Mouse (Mus musculus): ENCODE data around the gene Spryd4. TPM values are rescaled to one million over a fixed set of nuclear protein-coding genes. Genes with fewer than 3 reads are reported as not detected.
"Not testable (repeated sequence)": the region's sequence is repeated elsewhere in the genome, so short reads cannot be mapped to it uniquely, and the experiment has no call there.

Gene Spryd4
- 10 to 100 TPM; 35.0 to 37.5 TPM for total RNA-seq (2021)
- 32.1 and 48.4 TPM in 2 replicates for polyA plus RNA-seq (2012; rRNA removed)
- long read RNA-seq, transcript Spryd4-201 (2 exons, 1,583 nt): major isoform, 36 of 36 reads
- long read RNA-seq, partial matches to known transcripts: 0 of 36 reads
- long read RNA-seq, other reads (novel, unspliced or antisense): 0 of 36 reads

- under 1% methylated on average over 30 of the region's 30 CpGs for WGBS
- Histone ChIP-seq H3K9ac (ENCODE audit: low read depth, low read length) (peak within 1 kb of the TSS; percentile 56), H3K4me1 (ENCODE audit: control insufficient read depth, insufficient read depth, low read length) (peaks cover 3% of the 10 kb centered on the region), H3K27ac (peak within 1 kb of the TSS; percentile 69), H3K36me3 (ENCODE audit: control insufficient read depth, insufficient read depth, low read length) (no peaks in the 10 kb centered on the region), H3K79me2 (replicated peaks; ENCODE audit: control insufficient read depth, insufficient read depth, low read length) (no peaks in the 10 kb centered on the region), H3K27me3 (ENCODE audit: control insufficient read depth, insufficient read depth, low read length) (no peaks in the 10 kb centered on the region; the same call in 1 of the 2 replicates), H3K4me3 (peak within 1 kb of the TSS; percentile 61)
- DNase-seq: peak; percentile 90 to 91
- peak; percentile 53 for TF ChIP-seq CTCF (IDR thresholded peaks at IDR 0.05)
- 0 out of 2 replicates have a peak, but pooled peaks have one; percentile 30 for TF ChIP-seq EP300 (IDR thresholded peaks at IDR 0.05; ENCODE audit: insufficient read depth, low read depth, low read length)
- TF ChIP-seq POLR2A (IDR thresholded peaks at IDR 0.05; ENCODE audit: insufficient read depth, low read depth, low read length): peak; percentile 88
- intact Hi-C loops (cut with DNase I): loop anchor here (2.0 kb wide), 1 partner anchor 17 kb away; the partner anchor contains the start of gene Gls2
These were observed at the start of gene Spryd4 for GRCm38 (mm10) chr10:128211390-128212108. Gene Spryd4 (minus strand): TSS chr10:128211807.

DNA sequence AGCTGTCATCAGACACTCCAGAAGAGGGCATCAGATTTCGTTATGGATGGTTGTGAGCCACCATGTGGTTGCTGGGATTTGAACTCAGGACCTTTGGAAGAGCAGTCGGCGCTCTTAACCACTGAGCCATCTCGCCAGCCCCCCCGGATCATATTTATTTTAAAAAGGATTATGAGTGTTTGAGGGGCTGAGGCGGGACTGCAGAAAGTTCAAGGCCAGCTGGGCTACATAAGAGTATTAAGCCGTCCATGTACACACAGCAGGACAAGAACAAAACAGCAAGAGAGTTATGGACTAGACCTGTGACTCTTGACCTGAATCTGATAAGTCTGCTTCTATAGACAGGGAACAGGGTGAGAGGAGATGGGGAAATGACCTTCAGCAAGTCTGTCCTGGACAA, 48.8 kb upstream of the Spryd4 start:
- H3K79me2 ChIP-seq (replicated peaks; ENCODE audit: control insufficient read depth, insufficient read depth, low read length); H3K27me3 ChIP-seq (ENCODE audit: control insufficient read depth, insufficient read depth, low read length); H3K4me1 ChIP-seq (ENCODE audit: control insufficient read depth, insufficient read depth, low read length); intact Hi-C loops (cut with DNase I); H3K27ac ChIP-seq; H3K36me3 ChIP-seq (ENCODE audit: control insufficient read depth, insufficient read depth, low read length); H3K9ac ChIP-seq (ENCODE audit: low read depth, low read length); DNase-seq; H3K4me3 ChIP-seq: not testable (repeated sequence)
- 93% methylated on average over 7 of the region's 7 CpGs for WGBS

DNA sequence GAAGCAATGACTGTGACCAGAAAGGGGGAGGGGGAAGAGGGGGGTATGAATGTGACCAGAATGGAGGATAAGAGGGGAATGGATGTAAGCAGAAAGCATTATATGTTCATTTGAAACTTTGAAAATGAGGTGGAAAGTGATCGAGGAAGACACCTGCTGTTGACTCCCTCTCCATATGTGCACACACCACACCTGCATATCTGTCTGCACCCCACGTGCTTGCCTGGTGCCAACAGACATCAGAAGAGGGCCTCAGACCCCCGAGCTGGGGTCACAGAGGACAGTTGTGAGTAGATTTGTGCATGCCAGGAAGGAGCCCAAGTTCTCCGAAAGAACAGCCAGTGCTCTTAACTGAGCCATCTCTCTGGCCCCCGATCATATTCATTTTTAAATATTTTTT, 48.3 kb upstream of the Spryd4 start:
- no peak overlapping the region for H3K27ac ChIP-seq
- no peak for DNase-seq
- intact Hi-C loops (cut with DNase I): no loop called here

GRCm38 (mm10) chr10:128258953-128259352, 47.3 kb upstream of the Spryd4 start:
- DNase-seq: peak in 1 of 2 experiments; percentile 45
- no peaks in the 10 kb centered on the region for H3K79me2 ChIP-seq (replicated peaks; ENCODE audit: control insufficient read depth, insufficient read depth, low read length)
- TF ChIP-seq EP300 (IDR thresholded peaks at IDR 0.05; ENCODE audit: insufficient read depth, low read depth, low read length) (no peak), POLR2A (IDR thresholded peaks at IDR 0.05; ENCODE audit: insufficient read depth, low read depth, low read length) (no peak), CTCF (IDR thresholded peaks at IDR 0.05) (no peak)
- no peaks in the 10 kb centered on the region for H3K27me3 ChIP-seq (ENCODE audit: control insufficient read depth, insufficient read depth, low read length)
- H3K9ac ChIP-seq (ENCODE audit: low read depth, low read length): no peak overlapping the region
- no peak overlapping the region for H3K27ac ChIP-seq
- 56% methylated on average over 4 of the region's 4 CpGs for WGBS
- H3K4me1 ChIP-seq (ENCODE audit: control insufficient read depth, insufficient read depth, low read length): no peaks in the 10 kb centered on the region
- no peak overlapping the region for H3K4me3 ChIP-seq
- intact Hi-C loops (cut with DNase I): no loop called here
- H3K36me3 ChIP-seq (ENCODE audit: control insufficient read depth, insufficient read depth, low read length): no peaks in the 10 kb centered on the region

More for the DNA sequence above, 48.3 kb upstream of the Spryd4 start:
- H3K36me3 ChIP-seq (ENCODE audit: control insufficient read depth, insufficient read depth, low read length): no peaks in the 10 kb centered on the region
- H3K27me3 ChIP-seq (ENCODE audit: control insufficient read depth, insufficient read depth, low read length): no peaks in the 10 kb centered on the region
- H3K9ac ChIP-seq (ENCODE audit: low read depth, low read length): no peak overlapping the region
- 91% methylated on average over 5 of the region's 5 CpGs for WGBS
- H3K4me1 ChIP-seq (ENCODE audit: control insufficient read depth, insufficient read depth, low read length): no peaks in the 10 kb centered on the region
- TF ChIP-seq POLR2A (IDR thresholded peaks at IDR 0.05; ENCODE audit: insufficient read depth, low read depth, low read length) (no peak), CTCF (IDR thresholded peaks at IDR 0.05) (no peak), EP300 (IDR thresholded peaks at IDR 0.05; ENCODE audit: insufficient read depth, low read depth, low read length) (no peak)
- no peaks in the 10 kb centered on the region for H3K79me2 ChIP-seq (replicated peaks; ENCODE audit: control insufficient read depth, insufficient read depth, low read length)
- H3K4me3 ChIP-seq: no peak overlapping the region

DNA sequence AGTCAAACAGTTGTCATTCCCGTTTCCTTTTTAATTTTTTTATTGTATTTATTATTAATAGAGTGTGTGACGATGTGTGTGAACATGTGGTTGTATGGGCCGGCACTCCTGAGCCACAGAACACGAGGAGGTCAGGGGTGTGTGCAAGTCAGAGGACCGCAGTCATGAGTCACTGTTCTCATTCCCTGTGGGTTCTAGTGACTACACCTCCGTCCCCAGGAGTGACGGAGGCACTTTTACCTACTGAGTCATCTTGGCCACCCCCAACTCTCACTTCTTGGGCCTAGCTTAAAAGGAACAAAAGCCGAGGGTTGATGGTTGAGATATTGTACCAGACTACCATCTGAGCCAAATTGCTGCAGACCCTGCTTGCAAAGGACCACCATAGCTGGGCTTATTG, 44.7 kb upstream of the Spryd4 start:
- H3K4me1 ChIP-seq (ENCODE audit: control insufficient read depth, insufficient read depth, low read length): no peaks in the 10 kb centered on the region
- no peak for DNase-seq
- TF ChIP-seq CTCF (IDR thresholded peaks at IDR 0.05) (no peak), POLR2A (IDR thresholded peaks at IDR 0.05; ENCODE audit: insufficient read depth, low read depth, low read length) (no peak), EP300 (IDR thresholded peaks at IDR 0.05; ENCODE audit: insufficient read depth, low read depth, low read length) (no peak)
- no peaks in the 10 kb centered on the region for H3K36me3 ChIP-seq (ENCODE audit: control insufficient read depth, insufficient read depth, low read length)
- intact Hi-C loops (cut with DNase I): no loop called here
- H3K4me3 ChIP-seq: no peak overlapping the region
- 88% methylated on average over 8 of the region's 8 CpGs for WGBS
- no peak overlapping the region for H3K9ac ChIP-seq (ENCODE audit: low read depth, low read length)
- H3K27me3 ChIP-seq (ENCODE audit: control insufficient read depth, insufficient read depth, low read length): no peaks in the 10 kb centered on the region
- no peak overlapping the region for H3K27ac ChIP-seq
- no peaks in the 10 kb centered on the region for H3K79me2 ChIP-seq (replicated peaks; ENCODE audit: control insufficient read depth, insufficient read depth, low read length)

DNA sequence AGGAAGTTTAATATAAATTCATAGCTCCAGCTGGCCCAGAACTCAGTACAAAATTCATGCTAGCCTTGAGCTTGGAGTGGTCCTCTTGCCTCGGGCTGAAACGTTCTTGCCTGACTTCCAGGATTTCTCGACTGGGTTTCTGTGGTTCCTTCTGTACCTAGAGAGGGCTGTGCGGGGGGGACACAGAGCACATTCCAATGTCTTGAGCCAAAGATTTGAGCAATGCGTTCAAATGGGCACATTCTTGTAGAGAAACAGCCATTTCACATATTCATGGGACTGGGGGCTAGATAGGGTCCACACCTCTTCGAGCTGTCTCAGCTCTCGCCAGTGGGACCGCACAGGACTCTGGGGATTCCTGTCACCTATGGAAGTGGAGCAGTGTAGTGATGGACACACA, 44.3 kb upstream of the Spryd4 start:
- TF ChIP-seq CTCF (IDR thresholded peaks at IDR 0.05): no peak
- H3K36me3 ChIP-seq (ENCODE audit: control insufficient read depth, insufficient read depth, low read length): no peaks in the 10 kb centered on the region
- H3K9ac ChIP-seq (ENCODE audit: low read depth, low read length): no peak overlapping the region
- DNase-seq: no peak
- H3K4me3 ChIP-seq: no peak overlapping the region
- no peaks in the 10 kb centered on the region for H3K4me1 ChIP-seq (ENCODE audit: control insufficient read depth, insufficient read depth, low read length)
- intact Hi-C loops (cut with DNase I): no loop called here
- H3K79me2 ChIP-seq (replicated peaks; ENCODE audit: control insufficient read depth, insufficient read depth, low read length): no peaks in the 10 kb centered on the region
- no peaks in the 10 kb centered on the region for H3K27me3 ChIP-seq (ENCODE audit: control insufficient read depth, insufficient read depth, low read length)
- 82% methylated on average over 8 of the region's 8 CpGs for WGBS
- no peak overlapping the region for H3K27ac ChIP-seq
